Mouse (Mus musculus): Measurements from ENCODE around the gene Celf2. TPM values are rescaled to one million over a fixed set of nuclear protein-coding genes. Genes with fewer than 3 reads are reported as not detected.

The Celf2 gene
- polyA plus RNA-seq, 1 experiment from 2014 or later, result 51.0 TPM

- Histone ChIP-seq H3K36me3 (ENCODE audit: control insufficient read depth, insufficient read depth, low read length) (no peaks in the 10 kb centered on the region), H3K4me3 (ENCODE audit: low read depth, low read length) (no peak overlapping the region), H3K9ac (ENCODE audit: low read depth, low read length) (no peak overlapping the region), H3K27ac (ENCODE audit: low read depth, low read length) (no peak overlapping the region), H3K27me3 (ENCODE audit: control insufficient read depth, insufficient read depth, low read length) (no peaks in the 10 kb centered on the region), H3K4me1 (ENCODE audit: control insufficient read depth, insufficient read depth, low read length) (peaks cover 3% of the 10 kb centered on the region; the same call in 1 of the 2 replicates), H3K4me2 (no peak overlapping the region), H3K9me3 (replicated peaks; ENCODE audit: control insufficient read depth, low read length) (no peaks in the 10 kb centered on the region)
- 72% methylated on average over 4 of the region's 4 CpGs for WGBS (ENCODE audit: insufficient replicate concordance)
- ATAC-seq (replicated peaks; ENCODE audit: insufficient number of reproducible peaks, low FRiP score, low TSS enrichment), result no peak
Measured at GRCm38 (mm10) chr2:6903251-6903763, 606.1 kb downstream of the Celf2 start.

GRCm38 (mm10) chr2:6896896-6897295, 612.5 kb downstream of the Celf2 start:
- no peaks in the 10 kb centered on the region for H3K9me3 ChIP-seq (replicated peaks; ENCODE audit: control insufficient read depth, low read length)
- H3K9ac ChIP-seq (ENCODE audit: low read depth, low read length), result no peak overlapping the region
- H3K4me3 ChIP-seq (ENCODE audit: low read depth, low read length), result no peak overlapping the region
- 90% methylated on average over 1 of the region's 1 CpGs for WGBS (ENCODE audit: insufficient replicate concordance)
- H3K4me1 ChIP-seq (ENCODE audit: control insufficient read depth, insufficient read depth, low read length), result peaks cover 3% of the 10 kb centered on the region; the same call in 1 of the 2 replicates
- H3K27me3 ChIP-seq (ENCODE audit: control insufficient read depth, insufficient read depth, low read length), result no peaks in the 10 kb centered on the region
- H3K4me2 ChIP-seq, result no peak overlapping the region
- no peak for ATAC-seq (replicated peaks; ENCODE audit: insufficient number of reproducible peaks, low FRiP score, low TSS enrichment)
- H3K27ac ChIP-seq (ENCODE audit: low read depth, low read length), result no peak overlapping the region
- H3K36me3 ChIP-seq (ENCODE audit: control insufficient read depth, insufficient read depth, low read length), result no peaks in the 10 kb centered on the region

GRCm38 (mm10) chr2:6893597-6893996, 615.8 kb downstream of the Celf2 start:
- no peaks in the 10 kb centered on the region for H3K27me3 ChIP-seq (ENCODE audit: control insufficient read depth, insufficient read depth, low read length)
- no peaks in the 10 kb centered on the region for H3K36me3 ChIP-seq (ENCODE audit: control insufficient read depth, insufficient read depth, low read length)
- H3K9ac ChIP-seq (ENCODE audit: low read depth, low read length), result no peak overlapping the region
- WGBS (ENCODE audit: insufficient replicate concordance), result 67% methylated on average over 2 of the region's 2 CpGs
- peaks cover under 1% of the 10 kb centered on the region; the same call in 1 of the 2 replicates for H3K4me1 ChIP-seq (ENCODE audit: control insufficient read depth, insufficient read depth, low read length)
- no peak for ATAC-seq (replicated peaks; ENCODE audit: insufficient number of reproducible peaks, low FRiP score, low TSS enrichment)
- no peaks in the 10 kb centered on the region for H3K9me3 ChIP-seq (replicated peaks; ENCODE audit: control insufficient read depth, low read length)
- H3K4me3 ChIP-seq (ENCODE audit: low read depth, low read length), result no peak overlapping the region
- no peak overlapping the region for H3K4me2 ChIP-seq
- no peak overlapping the region for H3K27ac ChIP-seq (ENCODE audit: low read depth, low read length)

- Histone ChIP-seq H3K27ac (ENCODE audit: low read depth, low read length) (no peak overlapping the region), H3K9ac (ENCODE audit: low read depth, low read length) (no peak overlapping the region), H3K36me3 (ENCODE audit: control insufficient read depth, insufficient read depth, low read length) (no peaks in the 10 kb centered on the region), H3K4me1 (ENCODE audit: control insufficient read depth, insufficient read depth, low read length) (no peaks in the 10 kb centered on the region), H3K27me3 (ENCODE audit: control insufficient read depth, insufficient read depth, low read length) (no peaks in the 10 kb centered on the region), H3K9me3 (replicated peaks; ENCODE audit: control insufficient read depth, low read length) (no peaks in the 10 kb centered on the region), H3K4me2 (no peak overlapping the region), H3K4me3 (ENCODE audit: low read depth, low read length) (no peak overlapping the region)
- ATAC-seq (replicated peaks; ENCODE audit: insufficient number of reproducible peaks, low FRiP score, low TSS enrichment), result no peak
- WGBS (ENCODE audit: insufficient replicate concordance), result 64% methylated on average over 3 of the region's 3 CpGs
Measured at GRCm38 (mm10) chr2:6893095-6893494, 616.3 kb downstream of the Celf2 start.

GRCm38 (mm10) chr2:6884796-6885711, 624.3 kb downstream of the Celf2 start:
- no peak for ATAC-seq (replicated peaks; ENCODE audit: insufficient number of reproducible peaks, low FRiP score, low TSS enrichment)
- no peak overlapping the region for H3K27ac ChIP-seq (ENCODE audit: low read depth, low read length)

GRCm38 (mm10) chr2:6883996-6884795, 625.2 kb downstream of the Celf2 start:
- no peak overlapping the region for H3K9ac ChIP-seq (ENCODE audit: low read depth, low read length)
- no peaks in the 10 kb centered on the region for H3K27me3 ChIP-seq (ENCODE audit: control insufficient read depth, insufficient read depth, low read length)
- no peaks in the 10 kb centered on the region; the same call in 1 of the 2 replicates for H3K4me1 ChIP-seq (ENCODE audit: control insufficient read depth, insufficient read depth, low read length)
- no peak for ATAC-seq (replicated peaks; ENCODE audit: insufficient number of reproducible peaks, low FRiP score, low TSS enrichment)
- 73% methylated on average over 13 of the region's 13 CpGs for WGBS (ENCODE audit: insufficient replicate concordance)
- no peak overlapping the region; the same call in 1 of the 2 replicates for H3K27ac ChIP-seq (ENCODE audit: low read depth, low read length)
- H3K36me3 ChIP-seq (ENCODE audit: control insufficient read depth, insufficient read depth, low read length), result no peaks in the 10 kb centered on the region
- H3K4me3 ChIP-seq (ENCODE audit: low read depth, low read length), result no peak overlapping the region
- H3K4me2 ChIP-seq, result no peak overlapping the region
- H3K9me3 ChIP-seq (replicated peaks; ENCODE audit: control insufficient read depth, low read length), result no peaks in the 10 kb centered on the region

More at GRCm38 (mm10) chr2:6884796-6885711, 624.3 kb downstream of the Celf2 start:
- Histone ChIP-seq H3K4me1 (ENCODE audit: control insufficient read depth, insufficient read depth, low read length) (no peaks in the 10 kb centered on the region; the same call in 1 of the 2 replicates), H3K36me3 (ENCODE audit: control insufficient read depth, insufficient read depth, low read length) (no peaks in the 10 kb centered on the region), H3K27me3 (ENCODE audit: control insufficient read depth, insufficient read depth, low read length) (no peaks in the 10 kb centered on the region), H3K4me2 (no peak overlapping the region), H3K9me3 (replicated peaks; ENCODE audit: control insufficient read depth, low read length) (no peaks in the 10 kb centered on the region), H3K9ac (ENCODE audit: low read depth, low read length) (no peak overlapping the region), H3K4me3 (ENCODE audit: low read depth, low read length) (no peak overlapping the region)
- WGBS (ENCODE audit: insufficient replicate concordance), result 72% methylated on average over 8 of the region's 8 CpGs

GRCm38 (mm10) chr2:6882236-6882885, 627.0 kb downstream of the Celf2 start:
- H3K9ac ChIP-seq (ENCODE audit: low read depth, low read length), result no peak overlapping the region
- no peak for ATAC-seq (replicated peaks; ENCODE audit: insufficient number of reproducible peaks, low FRiP score, low TSS enrichment)
- no peak overlapping the region for H3K4me2 ChIP-seq
- H3K27ac ChIP-seq (ENCODE audit: low read depth, low read length), result no peak overlapping the region
- no peaks in the 10 kb centered on the region for H3K36me3 ChIP-seq (ENCODE audit: control insufficient read depth, insufficient read depth, low read length)
- no peaks in the 10 kb centered on the region for H3K9me3 ChIP-seq (replicated peaks; ENCODE audit: control insufficient read depth, low read length)
- H3K27me3 ChIP-seq (ENCODE audit: control insufficient read depth, insufficient read depth, low read length), result no peaks in the 10 kb centered on the region
- H3K4me1 ChIP-seq (ENCODE audit: control insufficient read depth, insufficient read depth, low read length), result no peaks in the 10 kb centered on the region; the same call in 1 of the 2 replicates
- H3K4me3 ChIP-seq (ENCODE audit: low read depth, low read length), result no peak overlapping the region
- 79% methylated on average over 6 of the region's 6 CpGs for WGBS (ENCODE audit: insufficient replicate concordance)

- ATAC-seq (replicated peaks; ENCODE audit: insufficient number of reproducible peaks, low FRiP score, low TSS enrichment), result no peak
Measured at GRCm38 (mm10) chr2:6880941-6881575, 628.3 kb downstream of the Celf2 start.

More at GRCm38 (mm10) chr2:6880941-6881575, 628.3 kb downstream of the Celf2 start:
- Histone ChIP-seq H3K9ac (ENCODE audit: low read depth, low read length) (no peak overlapping the region), H3K36me3 (ENCODE audit: control insufficient read depth, insufficient read depth, low read length) (no peaks in the 10 kb centered on the region), H3K27me3 (ENCODE audit: control insufficient read depth, insufficient read depth, low read length) (no peaks in the 10 kb centered on the region), H3K4me1 (ENCODE audit: control insufficient read depth, insufficient read depth, low read length) (no peaks in the 10 kb centered on the region; the same call in 1 of the 2 replicates), H3K4me2 (no peak overlapping the region), H3K27ac (ENCODE audit: low read depth, low read length) (no peak overlapping the region), H3K9me3 (replicated peaks; ENCODE audit: control insufficient read depth, low read length) (no peaks in the 10 kb centered on the region), H3K4me3 (ENCODE audit: low read depth, low read length) (no peak overlapping the region)
- 76% methylated on average over 6 of the region's 6 CpGs for WGBS (ENCODE audit: insufficient replicate concordance)
